Mouse (Mus musculus) c-Kit-positive CD71-positive TER-119-positive erythroid progenitor cells, embryonic 14.5 days (primary cell): ENCODE data around the gene Gm11077.

Experiments used
- DNase-seq: peaks from one replicate; pipeline ENCODE4 v3.0.0-alpha.2; 2013; ENCODE audit warnings: low spot score

Gm11077 gene

DNA sequence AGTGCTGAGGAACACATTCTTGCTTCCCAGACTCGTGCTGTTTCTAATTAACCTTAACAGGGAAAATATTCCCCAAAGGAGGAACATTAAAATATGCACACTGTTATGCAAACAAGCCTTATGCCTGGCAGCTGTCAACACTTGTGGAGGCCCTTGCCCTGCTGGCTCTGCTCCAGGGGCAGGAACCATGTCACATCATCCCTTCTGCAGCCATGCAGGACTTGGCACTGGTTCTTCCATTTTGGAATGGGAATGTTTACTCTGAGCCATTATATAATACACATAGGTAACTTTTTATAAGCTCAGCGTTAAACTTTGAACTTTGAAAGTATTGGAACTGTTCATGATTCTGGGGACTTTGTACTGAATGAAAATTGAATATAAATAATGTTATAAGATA lies 18.5 kb downstream of the Gm11077 start:
- no peak for DNase-seq

DNA sequence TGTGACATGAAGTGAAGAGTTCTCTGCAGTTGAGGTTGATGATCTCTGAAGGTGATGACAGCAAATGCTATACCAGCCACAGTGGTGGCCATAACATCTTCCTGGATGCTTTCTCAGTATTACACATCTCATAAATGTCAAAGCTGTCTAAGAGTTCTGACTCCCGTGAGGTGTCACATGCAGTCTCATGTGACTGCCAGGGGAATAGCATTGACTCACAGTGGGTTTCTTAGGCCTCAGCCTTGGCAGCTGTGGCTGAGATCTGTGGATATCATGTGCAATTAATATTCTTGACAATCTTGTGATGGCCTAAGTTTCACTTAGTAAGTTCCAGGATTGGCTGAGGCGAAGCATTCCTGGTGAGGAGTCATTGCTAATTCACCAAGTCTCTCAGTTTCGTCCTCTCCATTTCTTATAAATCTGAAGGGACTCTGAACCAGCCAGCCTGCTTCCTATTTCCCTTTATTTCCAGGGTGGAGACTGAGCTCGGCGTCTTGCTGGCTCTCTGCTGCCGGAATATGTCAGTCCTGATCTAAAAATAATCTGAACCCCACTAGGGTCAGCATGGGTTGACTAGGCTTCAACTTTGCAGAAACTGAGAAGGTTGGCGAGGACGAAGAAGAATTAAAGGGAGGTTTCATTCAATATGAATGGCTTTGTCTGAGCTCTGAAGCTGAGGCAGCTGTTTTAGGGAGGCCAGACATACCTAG lies 21.4 kb downstream of the Gm11077 start:
- DNase-seq, result no peak

DNA sequence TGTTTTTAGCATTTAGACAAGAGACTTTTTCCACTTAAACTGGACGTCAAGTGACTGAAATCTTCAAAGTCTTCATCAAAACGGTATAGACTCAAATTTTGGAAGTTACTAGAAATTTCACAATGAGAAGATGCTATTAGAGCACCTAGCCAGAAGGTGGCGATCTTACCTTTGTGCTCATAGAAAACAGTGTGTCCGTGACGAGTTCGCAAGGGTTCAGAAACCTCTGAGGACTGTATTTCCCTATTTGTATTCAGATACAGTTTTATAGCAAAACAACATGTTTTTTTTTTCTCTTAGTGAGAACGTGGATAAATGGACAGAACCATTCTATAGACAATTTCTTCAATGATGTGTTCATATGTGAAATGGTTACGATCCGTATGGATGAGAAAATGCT lies 37.3 kb downstream of the Gm11077 start:
- DNase-seq, result peak; percentile 3

DNA sequence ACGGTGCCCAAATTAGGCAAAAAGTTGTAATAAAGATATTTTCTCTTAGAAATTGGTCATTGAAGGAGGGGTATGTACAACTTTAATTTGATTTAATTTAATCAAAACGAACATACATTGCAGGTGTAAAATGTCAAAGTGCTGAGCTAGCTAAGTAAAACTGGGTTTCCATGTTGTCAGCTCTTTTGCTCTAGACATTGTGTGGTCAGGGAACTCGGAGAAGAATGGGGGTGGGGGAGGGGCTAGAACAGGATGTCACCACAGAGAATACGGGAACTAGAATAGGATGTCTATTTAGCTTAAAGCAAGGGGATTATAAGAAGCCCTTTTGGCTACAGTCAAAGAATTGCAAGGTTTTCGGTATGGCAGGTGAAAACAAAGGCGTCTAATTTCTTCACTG lies 38.2 kb downstream of the Gm11077 start:
- DNase-seq, result no peak

DNA sequence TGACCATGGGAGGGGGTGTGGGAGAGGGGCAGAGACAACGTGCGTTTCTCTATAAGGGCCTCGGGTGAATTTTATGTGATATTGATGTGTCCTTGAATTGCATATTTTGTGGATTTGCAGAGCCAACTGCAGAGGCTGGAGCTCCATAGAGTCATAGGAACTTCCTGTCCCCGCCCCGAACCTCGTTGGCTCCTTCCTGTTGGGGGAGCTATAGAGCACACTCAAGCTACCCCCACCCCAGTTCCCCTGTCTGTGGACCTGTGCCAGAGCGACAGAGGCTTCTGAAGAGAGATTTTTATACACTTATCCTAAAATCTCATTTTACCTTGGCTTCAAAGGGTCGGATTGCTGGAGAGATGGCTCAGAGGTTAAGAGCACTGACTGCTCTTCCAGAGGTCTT lies 39.1 kb downstream of the Gm11077 start:
- no peak for DNase-seq

DNA sequence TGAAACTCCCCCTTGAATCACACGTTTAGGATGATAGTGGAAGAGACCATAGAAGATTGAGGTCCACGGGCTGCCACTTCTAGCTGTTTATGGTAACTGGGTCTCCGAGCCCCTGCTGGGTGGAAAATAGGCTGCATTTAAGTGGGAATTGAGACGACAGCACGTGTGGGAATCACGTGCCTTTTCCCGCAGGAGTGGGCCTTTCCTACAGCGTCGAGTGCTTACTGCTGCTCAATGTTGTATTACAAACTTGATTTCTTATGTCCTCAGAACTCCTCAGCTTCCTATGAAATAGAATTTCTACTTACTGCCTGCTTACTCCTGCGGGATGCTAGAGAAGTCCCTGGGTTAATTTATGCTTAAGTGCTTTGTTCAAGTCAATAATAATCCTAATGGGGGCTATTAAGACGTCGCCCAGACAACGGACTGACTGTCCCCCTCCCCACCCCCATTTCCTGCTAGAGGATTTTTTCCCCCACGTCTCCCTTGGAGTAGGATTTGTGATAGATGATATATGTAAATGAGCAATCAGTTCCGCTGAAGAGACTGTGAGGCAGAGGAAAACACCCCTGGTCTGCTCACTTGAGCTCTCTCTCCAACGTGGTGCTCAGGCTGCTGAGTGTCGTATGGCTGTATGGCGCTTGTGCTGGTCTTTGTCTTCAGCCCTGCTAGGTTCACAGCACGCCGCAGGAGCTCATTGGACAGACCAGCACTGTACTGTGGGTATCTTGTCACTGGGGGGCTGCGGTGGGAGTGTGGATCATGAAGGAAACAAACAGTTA lies 40.0 kb downstream of the Gm11077 start:
- DNase-seq, result no peak

DNA sequence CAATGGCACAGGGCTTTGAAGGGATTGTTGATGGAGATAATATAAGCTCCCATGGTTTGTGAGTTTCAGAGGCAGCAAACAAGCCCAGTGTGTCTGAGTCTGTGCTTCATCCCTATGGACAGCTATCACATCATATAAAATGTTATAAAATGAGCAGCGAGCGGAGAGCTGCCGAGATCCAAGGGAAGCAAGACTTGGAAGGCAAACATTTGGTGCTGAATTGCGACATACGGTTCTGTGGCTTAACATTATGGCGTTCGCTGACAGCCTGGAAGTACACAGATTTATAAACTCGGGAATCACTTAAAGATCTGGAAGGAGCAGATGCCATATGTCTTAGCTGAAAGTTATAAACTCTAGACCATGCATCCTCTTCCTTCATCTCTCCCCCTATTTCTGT lies 47.2 kb downstream of the Gm11077 start:
- DNase-seq, result no peak

DNA sequence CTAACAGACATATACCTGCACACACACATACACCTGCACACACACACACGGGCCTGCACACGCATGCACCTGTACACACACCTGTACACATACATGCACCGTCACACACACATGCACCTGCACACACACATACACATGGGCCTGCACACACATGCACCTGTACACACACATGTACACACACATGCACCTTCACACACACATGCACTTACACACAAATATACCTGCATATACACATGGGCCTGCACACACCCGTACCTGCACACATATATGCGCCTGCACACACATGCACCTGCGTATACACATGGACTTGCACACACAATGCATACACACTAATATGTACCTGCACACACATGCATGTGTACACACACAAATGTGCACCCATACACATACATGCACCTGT lies 53.4 kb downstream of the Gm11077 start:
- no peak for DNase-seq

DNA sequence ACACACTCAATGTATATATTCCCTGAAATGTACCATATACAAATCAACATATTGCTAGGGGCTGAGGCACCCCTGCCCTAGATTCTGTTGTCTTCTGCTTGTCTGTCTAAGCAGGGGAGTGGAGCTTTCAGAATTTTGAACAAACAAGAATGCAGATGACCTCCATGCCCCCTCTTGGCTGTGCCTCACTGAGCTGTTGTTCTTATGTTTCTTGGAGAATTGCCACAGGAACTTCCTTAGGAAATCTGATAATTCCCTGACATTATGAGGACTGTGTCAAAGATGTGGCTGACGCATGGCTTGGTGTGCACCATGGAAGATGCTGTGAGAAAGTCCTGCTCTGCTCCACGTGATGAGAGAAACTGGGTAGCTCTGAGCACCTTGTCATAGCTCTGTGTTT lies 57.0 kb downstream of the Gm11077 start:
- DNase-seq, result no peak

DNA sequence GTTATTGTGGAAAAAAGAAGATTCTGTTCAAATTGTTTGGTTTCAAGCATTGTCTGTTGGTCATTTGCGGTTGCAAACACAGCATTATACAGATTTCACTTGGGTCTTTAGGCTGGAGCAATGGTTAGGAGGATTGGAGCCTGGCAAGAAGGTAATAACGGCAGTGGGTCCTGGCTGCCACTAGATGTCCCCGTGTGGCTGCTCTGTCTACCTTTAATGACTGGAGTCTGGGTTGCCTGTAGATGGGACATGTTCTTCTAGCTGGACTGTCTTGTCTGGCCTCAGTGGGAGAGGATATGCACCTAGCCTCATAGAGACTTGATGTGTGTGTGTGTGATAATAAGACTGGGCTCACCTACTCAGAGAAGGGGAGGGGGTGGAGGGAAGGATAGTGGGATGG lies 60.8 kb downstream of the Gm11077 start:
- DNase-seq, result no peak

DNA sequence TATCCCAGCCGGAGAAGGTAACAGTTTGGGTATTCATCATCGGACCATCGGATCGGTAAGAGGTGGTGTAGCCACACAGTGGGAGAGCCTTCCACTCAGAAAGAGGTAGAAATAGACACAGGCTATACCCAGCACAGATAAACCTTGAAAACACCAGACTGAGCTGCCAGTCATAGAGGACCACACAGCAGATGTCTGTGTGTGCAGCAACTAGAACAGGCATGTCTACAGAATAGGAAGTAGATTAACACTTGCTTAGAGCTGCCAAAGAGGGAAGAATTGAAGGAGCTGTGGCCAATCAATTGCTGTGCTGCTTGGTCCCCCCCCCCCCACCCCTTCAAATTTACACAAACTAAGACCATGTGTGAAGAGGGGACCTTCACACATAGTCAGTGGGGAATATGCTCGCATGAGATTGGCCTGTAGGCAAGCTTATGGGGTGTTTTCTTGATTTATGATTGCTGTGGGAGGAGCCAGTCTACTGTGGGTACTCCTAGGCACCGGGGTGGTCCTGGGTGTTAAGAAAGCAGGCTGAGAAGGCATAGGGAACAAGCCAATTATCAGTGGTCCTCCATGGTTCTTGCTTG lies 64.7 kb downstream of the Gm11077 start:
- no peak for DNase-seq

DNA sequence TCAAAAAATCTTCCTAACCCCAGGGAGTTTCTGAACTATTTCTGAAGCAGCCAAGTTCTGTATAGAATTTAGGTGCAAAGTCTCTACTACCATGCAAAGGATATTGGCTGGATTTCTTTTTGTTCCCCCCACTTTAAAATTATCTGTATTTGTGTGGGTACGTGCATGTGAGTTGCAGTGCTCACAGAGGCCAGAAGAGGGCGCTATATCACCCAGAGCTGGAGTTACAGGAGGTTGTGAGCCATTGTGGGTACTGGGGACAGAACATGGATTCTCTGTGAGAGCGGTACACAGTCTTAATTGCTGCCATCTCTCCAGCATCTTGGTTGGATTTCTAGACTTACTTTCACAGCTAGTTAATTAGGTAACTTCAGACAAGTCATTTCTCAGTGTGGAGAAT lies 69.8 kb downstream of the Gm11077 start:
- DNase-seq, result no peak

DNA sequence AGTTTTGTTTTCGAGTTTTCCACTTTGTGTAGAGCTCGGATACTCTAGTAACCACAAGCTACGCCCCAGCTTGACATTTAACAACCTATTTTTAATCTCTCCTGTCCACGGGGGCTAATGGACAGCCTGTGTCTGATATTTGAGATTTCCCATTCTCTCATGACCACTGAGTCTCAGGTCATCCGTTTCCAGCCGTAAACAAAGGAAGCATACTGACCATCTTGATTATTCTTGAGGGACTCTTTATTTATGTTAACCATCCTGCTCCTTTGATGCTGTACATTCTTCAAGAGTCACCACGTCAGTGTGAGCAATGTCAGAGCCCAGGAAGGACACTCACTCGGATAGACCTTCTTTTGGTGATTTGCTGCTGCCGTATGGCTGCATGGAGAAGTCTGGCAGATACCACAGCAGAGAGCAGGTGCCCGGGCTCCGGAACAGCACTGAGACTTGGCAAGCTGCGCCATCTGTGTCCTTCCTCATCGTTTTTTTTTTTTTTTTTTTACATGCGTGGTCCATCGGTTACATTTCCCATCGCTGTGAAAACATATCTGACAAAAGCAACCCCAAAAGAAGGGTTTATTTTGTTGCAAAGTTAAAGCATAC lies 70.5 kb downstream of the Gm11077 start:
- DNase-seq, result no peak

DNA sequence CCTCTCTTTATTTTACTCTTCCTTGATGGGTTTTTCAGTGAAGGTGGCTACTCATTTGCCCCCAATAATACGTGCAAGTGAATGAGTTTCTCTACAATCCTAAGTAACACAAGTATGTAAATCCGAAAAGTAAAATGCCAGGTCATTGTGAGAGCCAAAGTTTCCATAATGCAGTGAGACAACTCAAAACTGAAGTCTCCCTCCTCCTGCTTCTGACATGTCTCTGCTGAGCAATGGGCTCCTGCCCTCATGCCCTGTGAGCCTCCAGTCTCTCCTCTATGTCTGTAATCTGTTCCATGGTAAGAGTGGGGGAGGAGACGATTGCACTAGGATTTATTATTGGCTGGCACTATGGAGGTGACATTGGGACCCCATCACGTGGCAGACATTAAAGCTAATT lies 71.5 kb downstream of the Gm11077 start:
- DNase-seq, result no peak
